Mouse (Mus musculus): ENCODE data around the gene Guk1.

GRCm38 (mm10) chr11:59226251-59226650, 34.2 kb upstream of the Guk1 start:
- no peak for TF ChIP-seq CTCF (IDR thresholded peaks at IDR 0.05; ENCODE audit: control insufficient read depth, insufficient read depth, insufficient read length)
- peak; percentile 87 for TF ChIP-seq MYOD1 (IDR thresholded peaks at IDR 0.05; ENCODE audit: control insufficient read depth, insufficient read length, low read depth)
- no peak for TF ChIP-seq CEBPB (IDR thresholded peaks at IDR 0.05; ENCODE audit: low read depth)
- TF ChIP-seq MYOG (IDR thresholded peaks at IDR 0.05; ENCODE audit: control insufficient read depth, extremely low read depth, insufficient read length) = no peak
- TF ChIP-seq MAX (IDR thresholded peaks at IDR 0.05) = no peak

Data from C2C12 (cell line).